Mouse (Mus musculus): Measurements from ENCODE around the gene Pparg. TPM values are rescaled to one million over a fixed set of nuclear protein-coding genes. Genes with fewer than 3 reads are reported as not detected.
A peak's percentile ranks its signal among the peaks of the same experiment; 100 is the strongest.

The Pparg gene
- polyA plus RNA-seq (2015; fragmentation: Nextera tagmentation; extraction: Ambion mirVana) = 0.54 and 0.70 TPM in 2 replicates

DNA sequence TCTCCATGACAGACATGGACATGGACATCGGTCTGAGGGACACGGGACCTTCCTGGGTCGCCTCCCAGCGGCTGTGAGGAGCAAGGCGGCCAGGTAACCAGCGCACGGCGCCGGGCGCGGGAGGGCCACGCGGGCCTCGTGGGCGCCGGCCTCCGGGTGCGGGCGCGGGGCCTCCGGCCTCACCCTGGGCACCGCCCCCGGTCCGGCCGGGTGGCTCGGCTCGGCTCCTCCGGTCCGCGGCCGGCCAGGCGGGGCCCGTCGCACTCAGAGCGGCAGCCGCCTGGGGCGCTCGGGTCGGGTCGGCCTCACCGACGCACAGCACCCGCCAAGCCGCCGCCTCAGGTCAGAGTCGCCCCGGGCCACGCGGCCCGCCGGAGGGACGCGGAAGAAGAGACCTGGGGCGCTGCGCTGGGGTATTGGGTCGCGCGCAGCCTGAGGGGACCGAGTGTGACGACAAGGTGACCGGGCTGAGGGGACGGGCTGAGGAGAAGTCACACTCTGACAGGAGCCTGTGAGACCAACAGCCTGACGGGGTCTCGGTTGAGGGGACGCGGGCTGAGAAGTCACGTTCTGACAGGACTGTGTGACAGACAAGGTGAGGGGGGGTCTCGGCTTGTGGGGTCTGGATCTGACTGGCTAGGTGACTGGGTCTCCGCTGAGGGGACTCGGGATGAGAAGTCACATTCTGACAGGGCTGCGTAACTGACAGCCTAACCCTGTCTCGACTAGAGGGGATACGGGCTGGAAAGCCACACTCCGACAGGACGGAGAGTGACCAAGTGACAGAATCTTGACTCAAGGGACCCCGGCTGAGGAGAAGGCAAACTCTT, at the start of gene Pparg:
Gene Pparg, plus strand, starts transcription at position 176 of the 830 bp plus-strand sequence.
- H3K4me2 ChIP-seq (replicated peaks) = peak within 1 kb of the TSS; percentile 98
- peak within 1 kb of the TSS; percentile 68 for H3K9ac ChIP-seq
- no peaks in the 10 kb centered on the region for H3K36me3 ChIP-seq
- H3K4me1 ChIP-seq = peaks cover 13% of the 10 kb centered on the region
- ATAC-seq (ENCODE audit: low FRiP score, low read depth) = peak; percentile 76
- no peak within 1 kb of the TSS for H3K27ac ChIP-seq
- WGBS = under 1% methylated on average over 60 of the region's 76 CpGs
- H3K27me3 ChIP-seq = peaks cover 37% of the 10 kb centered on the region
- peak within 1 kb of the TSS; percentile 62 for H3K4me3 ChIP-seq
- H3K9me3 ChIP-seq = peaks cover 6% of the 10 kb centered on the region

DNA sequence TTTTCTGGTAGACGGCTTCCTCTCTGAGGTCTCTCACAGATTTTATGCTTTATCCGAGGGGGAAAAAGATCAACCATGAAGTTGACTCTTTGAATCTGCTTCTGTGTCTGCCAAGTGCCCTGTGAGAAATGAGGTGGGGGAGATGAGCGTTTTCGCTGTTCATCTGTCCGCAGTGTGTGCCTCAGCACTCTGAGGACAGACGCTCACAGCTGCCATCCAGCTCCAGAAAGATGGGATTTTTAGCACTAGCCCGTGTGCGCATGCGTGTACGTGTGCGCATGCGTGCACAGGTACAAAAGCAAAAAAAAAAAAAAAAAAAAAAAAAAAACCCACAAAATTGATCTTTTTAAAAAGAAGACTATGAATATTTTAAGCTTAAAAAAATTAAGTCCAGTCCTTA, 48.0 kb upstream of the Pparg start:
- H3K27ac ChIP-seq = no peak overlapping the region
- no peaks in the 10 kb centered on the region for H3K36me3 ChIP-seq
- H3K4me2 ChIP-seq (replicated peaks) = no peak overlapping the region
- 0 out of 2 replicates have a peak, but pooled peaks cover 3% of the 10 kb centered on the region for H3K27me3 ChIP-seq
- H3K9ac ChIP-seq = no peak overlapping the region
- H3K4me1 ChIP-seq = no peaks in the 10 kb centered on the region
- H3K4me3 ChIP-seq = no peak overlapping the region
- WGBS = 75% methylated on average over 12 of the region's 12 CpGs
- no peak for ATAC-seq (ENCODE audit: low FRiP score, low read depth)
- H3K9me3 ChIP-seq = no peaks in the 10 kb centered on the region

- 63% methylated on average over 9 of the region's 9 CpGs for WGBS
- ATAC-seq (ENCODE audit: low FRiP score, low read depth) = no peak
- H3K4me3 ChIP-seq = no peak overlapping the region
- no peaks in the 10 kb centered on the region for H3K4me1 ChIP-seq
- H3K9me3 ChIP-seq = no peaks in the 10 kb centered on the region
- no peak overlapping the region for H3K27ac ChIP-seq
- H3K36me3 ChIP-seq = no peaks in the 10 kb centered on the region
- H3K9ac ChIP-seq = no peak overlapping the region
- no peak overlapping the region for H3K4me2 ChIP-seq (replicated peaks)
- 0 out of 2 replicates have a peak, but pooled peaks cover 3% of the 10 kb centered on the region for H3K27me3 ChIP-seq
Measured at GRCm38 (mm10) chr6:115313235-115313738, 47.5 kb upstream of the Pparg start.

- Histone ChIP-seq H3K4me1 (no peaks in the 10 kb centered on the region), H3K9me3 (no peaks in the 10 kb centered on the region)
- WGBS = 52% methylated on average over 7 of the region's 7 CpGs
Measured at GRCm38 (mm10) chr6:115313910-115314309, 46.8 kb upstream of the Pparg start.

GRCm38 (mm10) chr6:115315770-115316169, 45.0 kb upstream of the Pparg start:
- H3K9ac ChIP-seq = no peak overlapping the region
- H3K4me2 ChIP-seq (replicated peaks) = no peak overlapping the region
- no peaks in the 10 kb centered on the region for H3K4me1 ChIP-seq
- no peak overlapping the region for H3K27ac ChIP-seq
- H3K4me3 ChIP-seq = no peak overlapping the region
- H3K27me3 ChIP-seq = 0 out of 2 replicates have a peak, but pooled peaks cover 3% of the 10 kb centered on the region
- H3K9me3 ChIP-seq = no peaks in the 10 kb centered on the region
- H3K36me3 ChIP-seq = no peaks in the 10 kb centered on the region
- 85% methylated on average over 4 of the region's 4 CpGs for WGBS
- no peak for ATAC-seq (ENCODE audit: low FRiP score, low read depth)

More at GRCm38 (mm10) chr6:115313910-115314309, 46.8 kb upstream of the Pparg start:
- Histone ChIP-seq H3K4me2 (replicated peaks) (no peak overlapping the region), H3K27me3 (0 out of 2 replicates have a peak, but pooled peaks cover 3% of the 10 kb centered on the region), H3K36me3 (no peaks in the 10 kb centered on the region), H3K9ac (no peak overlapping the region), H3K27ac (no peak overlapping the region), H3K4me3 (no peak overlapping the region)
- ATAC-seq (ENCODE audit: low FRiP score, low read depth) = no peak

DNA sequence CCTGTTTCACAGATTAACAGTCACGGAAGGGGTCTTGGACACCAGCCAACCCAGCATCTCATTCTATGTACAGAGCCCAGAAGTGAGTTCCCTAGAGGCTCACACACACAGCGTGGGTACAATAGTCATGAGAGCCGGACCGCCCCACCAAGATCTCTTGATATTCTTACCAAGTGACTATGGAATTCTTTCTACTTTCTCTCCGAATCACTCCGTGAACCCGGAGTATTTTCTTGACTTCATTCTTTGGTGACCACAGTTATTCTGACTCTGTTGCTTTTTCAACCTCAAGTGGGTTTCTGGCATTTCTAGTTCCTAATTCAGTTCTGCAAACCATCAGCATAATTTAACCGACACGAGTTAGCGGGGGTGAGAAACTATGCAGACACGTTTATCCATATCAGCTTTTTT, 43.9 kb upstream of the Pparg start:
- Histone ChIP-seq H3K36me3 (no peaks in the 10 kb centered on the region), H3K4me3 (no peak overlapping the region), H3K4me1 (no peaks in the 10 kb centered on the region), H3K9me3 (no peaks in the 10 kb centered on the region), H3K27me3 (0 out of 2 replicates have a peak, but pooled peaks cover 3% of the 10 kb centered on the region), H3K4me2 (replicated peaks) (0 out of 2 replicates have a peak overlapping the region, but pooled peaks have one; percentile 11), H3K9ac (no peak overlapping the region), H3K27ac (no peak overlapping the region)
- no peak for ATAC-seq (ENCODE audit: low FRiP score, low read depth)
- 66% methylated on average over 11 of the region's 11 CpGs for WGBS

GRCm38 (mm10) chr6:115318811-115319210, 41.9 kb upstream of the Pparg start:
- H3K4me3 ChIP-seq = no peak overlapping the region
- no peaks in the 10 kb centered on the region for H3K36me3 ChIP-seq
- H3K9ac ChIP-seq = no peak overlapping the region
- H3K27me3 ChIP-seq = no peaks in the 10 kb centered on the region
- H3K4me2 ChIP-seq (replicated peaks) = no peak overlapping the region
- WGBS = 89% methylated on average over 6 of the region's 6 CpGs
- H3K27ac ChIP-seq = no peak overlapping the region
- H3K9me3 ChIP-seq = no peaks in the 10 kb centered on the region
- H3K4me1 ChIP-seq = no peaks in the 10 kb centered on the region
- ATAC-seq (ENCODE audit: low FRiP score, low read depth) = no peak

DNA sequence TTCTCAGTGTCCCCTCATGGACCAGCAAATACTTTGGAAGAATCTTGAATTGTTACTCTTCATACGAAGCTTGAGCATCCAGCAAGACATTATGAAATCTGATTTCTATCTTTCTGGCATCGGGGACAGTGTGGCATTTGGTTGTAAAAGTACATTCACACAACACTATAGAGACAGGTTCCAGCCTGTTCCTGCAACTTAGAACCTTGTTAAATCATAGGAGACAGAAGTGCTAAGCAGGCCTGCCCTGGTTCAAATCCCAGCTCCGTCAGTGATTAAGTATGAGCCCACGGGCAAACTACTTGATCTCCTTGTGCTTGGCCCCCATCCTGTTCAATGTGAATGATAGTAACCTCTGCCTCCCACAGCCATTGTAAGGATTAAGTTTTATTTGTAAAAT, 41.1 kb upstream of the Pparg start:
- ATAC-seq (ENCODE audit: low FRiP score, low read depth) = no peak
- H3K4me1 ChIP-seq = no peaks in the 10 kb centered on the region
- no peaks in the 10 kb centered on the region for H3K9me3 ChIP-seq
- no peak overlapping the region for H3K27ac ChIP-seq
- 86% methylated on average over 4 of the region's 4 CpGs for WGBS
- H3K36me3 ChIP-seq = no peaks in the 10 kb centered on the region
- no peak overlapping the region for H3K4me3 ChIP-seq
- no peaks in the 10 kb centered on the region for H3K27me3 ChIP-seq
- H3K9ac ChIP-seq = no peak overlapping the region
- no peak overlapping the region for H3K4me2 ChIP-seq (replicated peaks)

DNA sequence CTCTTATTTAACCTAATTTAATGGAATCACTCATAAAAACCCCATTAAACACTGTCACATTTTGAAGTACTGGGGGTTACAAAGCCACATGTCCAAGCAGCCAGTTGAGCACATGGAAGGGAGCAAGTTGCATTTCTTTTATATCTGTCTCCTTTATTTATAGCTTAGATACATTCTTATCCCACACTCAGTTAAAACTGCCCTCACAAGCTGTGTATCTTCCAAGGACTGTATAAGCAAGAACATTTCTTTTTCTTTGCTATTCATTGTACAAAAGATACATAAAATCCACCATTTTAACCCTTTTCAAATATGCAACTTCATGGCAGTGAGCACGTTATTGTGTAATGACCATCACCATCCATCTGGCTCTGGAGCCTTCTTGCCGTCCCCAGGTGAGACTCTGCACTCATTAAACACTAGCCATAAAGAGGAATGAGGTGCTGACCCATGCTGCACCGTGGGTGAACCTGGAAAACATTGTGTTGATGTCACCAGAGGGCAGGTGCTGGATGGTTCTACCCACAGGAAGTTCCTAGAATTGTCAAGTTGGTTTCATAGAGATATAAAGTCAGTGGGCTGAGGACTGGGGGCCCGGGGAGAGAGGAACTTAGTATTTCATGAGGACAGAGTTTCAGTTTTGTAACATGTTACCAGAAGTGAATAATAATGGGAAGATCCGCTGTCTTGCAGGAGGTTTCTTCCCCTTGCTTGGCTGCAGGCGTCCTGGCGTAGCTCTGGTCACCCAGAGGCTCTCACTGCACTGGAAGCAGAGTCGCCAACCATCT, 39.6 kb upstream of the Pparg start:
- WGBS = 73% methylated on average over 8 of the region's 8 CpGs
- no peak overlapping the region for H3K4me2 ChIP-seq (replicated peaks)
- no peak for ATAC-seq (ENCODE audit: low FRiP score, low read depth)
- H3K36me3 ChIP-seq = no peaks in the 10 kb centered on the region
- H3K27ac ChIP-seq = no peak overlapping the region
- no peak overlapping the region for H3K9ac ChIP-seq
- H3K4me3 ChIP-seq = no peak overlapping the region
- no peaks in the 10 kb centered on the region for H3K4me1 ChIP-seq
- no peaks in the 10 kb centered on the region for H3K9me3 ChIP-seq
- H3K27me3 ChIP-seq = no peaks in the 10 kb centered on the region

DNA sequence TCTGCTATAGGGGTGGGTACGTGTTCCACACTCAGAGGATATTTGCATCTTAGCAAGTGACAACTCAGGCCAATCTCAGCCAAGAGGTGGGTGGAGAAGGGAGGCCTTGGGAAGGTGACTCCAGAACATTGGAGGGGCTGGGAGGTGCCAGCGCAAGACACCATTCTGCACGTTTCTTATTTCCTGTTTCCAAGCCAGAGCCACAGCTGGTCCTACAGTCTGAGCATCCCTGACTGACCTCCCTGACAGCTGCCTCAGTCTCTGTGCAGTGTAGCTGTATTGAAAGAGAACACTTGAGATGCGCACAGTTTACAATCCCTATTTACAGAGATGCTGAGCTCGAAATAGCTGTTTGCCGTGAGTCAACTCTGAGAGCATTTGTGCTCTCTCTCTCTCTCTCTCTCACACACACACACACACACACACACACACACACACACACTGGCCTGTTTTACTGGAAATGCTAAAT, 38.8 kb upstream of the Pparg start:
- Histone ChIP-seq H3K4me1 (no peaks in the 10 kb centered on the region), H3K4me3 (no peak overlapping the region), H3K9ac (no peak overlapping the region), H3K9me3 (no peaks in the 10 kb centered on the region), H3K27ac (no peak overlapping the region), H3K27me3 (no peaks in the 10 kb centered on the region), H3K36me3 (no peaks in the 10 kb centered on the region), H3K4me2 (replicated peaks) (no peak overlapping the region)
- 66% methylated on average over 6 of the region's 6 CpGs for WGBS
- ATAC-seq (ENCODE audit: low FRiP score, low read depth) = no peak

GRCm38 (mm10) chr6:115322956-115323355, 37.8 kb upstream of the Pparg start:
- H3K9me3 ChIP-seq = 0 out of 2 replicates have a peak, but pooled peaks cover 3% of the 10 kb centered on the region
- WGBS = 96% methylated on average over 5 of the region's 5 CpGs
- H3K36me3 ChIP-seq = no peaks in the 10 kb centered on the region
- no peak for ATAC-seq (ENCODE audit: low FRiP score, low read depth)
- H3K4me1 ChIP-seq = no peaks in the 10 kb centered on the region
- H3K27me3 ChIP-seq = no peaks in the 10 kb centered on the region
- no peak overlapping the region for H3K9ac ChIP-seq
- H3K4me3 ChIP-seq = no peak overlapping the region
- H3K27ac ChIP-seq = no peak overlapping the region
- no peak overlapping the region for H3K4me2 ChIP-seq (replicated peaks)

GRCm38 (mm10) chr6:115330964-115331363, 29.8 kb upstream of the Pparg start:
- no peaks in the 10 kb centered on the region for H3K27me3 ChIP-seq
- H3K4me3 ChIP-seq = no peak overlapping the region
- H3K27ac ChIP-seq = no peak overlapping the region
- no peak for ATAC-seq (ENCODE audit: low FRiP score, low read depth)
- H3K9ac ChIP-seq = no peak overlapping the region
- no peak overlapping the region for H3K4me2 ChIP-seq (replicated peaks)
- 0 out of 2 replicates have a peak, but pooled peaks cover 3% of the 10 kb centered on the region for H3K9me3 ChIP-seq
- no peaks in the 10 kb centered on the region for H3K36me3 ChIP-seq
- H3K4me1 ChIP-seq = no peaks in the 10 kb centered on the region

Measured in limb, embryonic 13.5 days (tissue).